Mouse (Mus musculus) stomach, embryonic 16.5 days (tissue): ENCODE measurements around the gene Isy1. TPM values are rescaled to one million over a fixed set of nuclear protein-coding genes. Genes with fewer than 3 reads are reported as not detected.
A peak's percentile ranks its signal among the peaks of the same experiment; 100 is the strongest.

ENCODE experiments used
- ATAC-seq: fragments of 200-750 bp; cut with Nextera tagmentation; 2 replicates; pipeline ENCODE4 v1.8.0; 2017; ENCODE audit warnings: moderate number of reproducible peaks, moderate TSS enrichment; ENCODE audit not compliant: insufficient read depth, low FRiP score
- H3K27ac ChIP-seq: fragments of 300-500 bp; sonication (generic); 2 replicates; pipeline ENCODE4 v1.5.1; 2014; ENCODE audit warnings: low read length
- H3K27me3 ChIP-seq: fragments of 300-500 bp; sonication (generic); 2 replicates; pipeline ENCODE4 v1.6.1; 2014; ENCODE audit warnings: low read length, control low read depth, mixed read lengths; ENCODE audit not compliant: control insufficient read depth, insufficient read depth
- H3K36me3 ChIP-seq: fragments of 300-500 bp; sonication (generic); 2 replicates; pipeline ENCODE4 v1.6.1; 2014; ENCODE audit warnings: low read length; ENCODE audit not compliant: control insufficient read depth, insufficient read depth
- H3K4me1 ChIP-seq: fragments of 300-500 bp; sonication (generic); 2 replicates; pipeline ENCODE4 v1.6.1; 2014; ENCODE audit warnings: low read length, control low read depth, mixed read lengths; ENCODE audit not compliant: control insufficient read depth, insufficient read depth
- H3K4me2 ChIP-seq: fragments of 300-500 bp; sonication (generic); 2 replicates; pipeline ENCODE4 v1.6.1; 2014; ENCODE audit warnings: low read depth, low read length, mixed read lengths
- H3K4me3 ChIP-seq: fragments of 300-500 bp; sonication (generic); replicated peaks from 2 replicates; pipeline ENCODE4 v1.5.1; 2014; ENCODE audit warnings: mild to moderate bottlenecking, low read length
- H3K9ac ChIP-seq: fragments of 300-500 bp; sonication (generic); 2 replicates; pipeline ENCODE4 v1.6.1; 2014; ENCODE audit warnings: low read length
- H3K9me3 ChIP-seq: fragments of 300-500 bp; sonication (generic); replicated peaks from 2 replicates; pipeline ENCODE4 v1.6.1; 2016; ENCODE audit warnings: low read length, control low read depth; ENCODE audit not compliant: control insufficient read depth
- WGBS: fragments of 180-500 bp; shearing (Covaris S2); extraction: QIAGEN DNeasy Blood & Tissue Kit; methylation state at CpG from one replicate; pipeline ENCODE4 v1.1.7; 2014; 5-methylcytosine and 5-hydroxymethylcytosine counted together
- polyA plus RNA-seq: library from polyadenylated mRNA; unstranded; fragments of >200 nt; fragmentation: Nextera tagmentation; extraction: Ambion mirVana; gene quantifications from 2 replicates; pipeline ENCODE4 v1.2.1, GENCODE M21; 2015

Gene Isy1
- 40.1 and 48.1 TPM in 2 replicates for polyA plus RNA-seq

DNA sequence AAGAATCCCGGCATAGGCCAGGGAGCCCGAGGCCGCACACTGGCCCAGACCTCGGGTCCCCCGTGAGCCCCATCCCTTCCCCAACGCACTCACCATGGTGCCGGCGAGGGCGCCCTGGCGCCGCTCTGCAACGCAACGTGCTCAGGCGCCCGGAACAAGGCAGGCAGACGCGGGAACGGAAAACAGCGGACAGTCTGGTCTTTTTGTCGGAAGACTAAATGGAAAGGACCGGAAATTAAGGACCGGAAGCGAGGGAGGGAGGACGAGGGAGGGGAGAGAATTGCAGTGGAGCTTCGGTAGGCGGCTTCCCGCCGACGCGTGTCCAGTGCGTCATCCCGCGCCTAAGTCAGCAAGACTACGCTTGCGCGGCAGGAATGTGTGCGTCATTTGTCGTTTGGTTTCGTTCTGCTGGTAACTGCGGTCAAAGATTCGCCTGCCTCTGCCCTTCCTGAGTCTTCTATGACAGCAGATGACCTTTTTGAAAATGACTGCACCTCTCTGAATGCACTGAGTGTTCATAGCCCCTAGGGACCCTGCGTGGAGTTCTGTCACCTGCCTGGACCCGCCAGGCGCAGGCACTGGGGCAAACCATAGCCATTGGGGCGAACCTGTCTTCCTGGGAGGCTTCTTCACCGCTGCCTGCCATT is at the start of gene Isy1:
Gene Isy1 (minus strand): TSS at position 248 of the 647 bp plus-strand sequence.
- H3K36me3 ChIP-seq, result peaks cover 15% of the 10 kb centered on the region
- WGBS, result under 1% methylated on average over 46 of the region's 46 CpGs
- no peaks in the 10 kb centered on the region for H3K9me3 ChIP-seq
- peaks cover 6% of the 10 kb centered on the region; the same call in 1 of the 2 replicates for H3K4me1 ChIP-seq
- ATAC-seq, result peak; percentile 99
- H3K27ac ChIP-seq, result peak within 1 kb of the TSS; percentile 95
- peak within 1 kb of the TSS; percentile 87 for H3K4me2 ChIP-seq
- H3K9ac ChIP-seq, result peak within 1 kb of the TSS; percentile 95
- H3K4me3 ChIP-seq, result peak within 1 kb of the TSS; percentile 91
- H3K27me3 ChIP-seq, result no peaks in the 10 kb centered on the region

DNA sequence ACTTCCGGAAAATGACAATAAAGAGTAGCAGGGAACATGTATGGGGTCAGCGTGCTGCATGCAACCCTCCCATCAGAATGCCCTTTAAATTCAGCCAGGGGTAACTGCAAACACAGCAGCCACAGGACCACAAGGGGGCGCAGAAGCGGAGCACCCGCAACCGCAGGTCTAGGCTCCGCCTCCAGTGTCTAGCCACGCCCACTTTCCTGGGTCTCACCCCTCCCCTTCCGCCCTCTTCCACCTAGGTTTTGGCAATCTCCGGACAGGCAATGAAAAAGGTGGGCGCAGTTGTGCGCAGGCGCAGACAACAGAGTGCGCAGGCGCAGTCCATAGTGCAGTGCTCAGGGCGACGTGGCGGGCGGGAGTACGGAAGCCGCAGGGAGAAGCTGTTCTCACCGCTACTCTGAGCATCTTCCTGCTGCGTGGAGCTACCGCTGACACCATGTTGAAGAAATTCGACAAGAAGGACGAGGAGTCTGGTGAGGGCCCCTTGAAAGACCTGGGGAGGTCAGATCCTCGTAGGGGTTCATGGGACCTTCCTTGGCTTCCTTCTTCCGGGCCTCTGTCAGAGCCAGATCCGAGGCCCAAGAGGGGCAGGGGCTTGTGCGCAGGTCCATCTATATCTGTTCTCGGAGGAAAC is 49.1 kb upstream of the Isy1 start, which contains the start of gene Copg1:
Gene Copg1 (plus strand): TSS at position 221 of the 640 bp plus-strand sequence.
- Histone ChIP-seq H3K4me2 (peak within 1 kb of the TSS; percentile 78), H3K4me1 (peaks cover 9% of the 10 kb centered on the region), H3K36me3 (peaks cover 17% of the 10 kb centered on the region; the same call in 1 of the 2 replicates), H3K27me3 (no peaks in the 10 kb centered on the region), H3K9ac (peak within 1 kb of the TSS; percentile 92), H3K9me3 (no peaks in the 10 kb centered on the region), H3K27ac (peak within 1 kb of the TSS; percentile 84), H3K4me3 (peak within 1 kb of the TSS; percentile 85)
- 1% methylated on average over 31 of the region's 31 CpGs for WGBS
- ATAC-seq, result peak; percentile 97

- 47% methylated on average over 1 of the region's 1 CpGs for WGBS
- H3K27ac ChIP-seq, result 0 out of 2 replicates have a peak overlapping the region, but pooled peaks have one; percentile 4
Measured at GRCm38 (mm10) chr6:87886721-87887120, 48.1 kb upstream of the Isy1 start.

GRCm38 (mm10) chr6:87882816-87883215 is 44.2 kb upstream of the Isy1 start:
- Histone ChIP-seq H3K4me2 (no peak overlapping the region), H3K9ac (no peak overlapping the region), H3K36me3 (no peaks in the 10 kb centered on the region), H3K27me3 (no peaks in the 10 kb centered on the region), H3K4me3 (no peak overlapping the region), H3K27ac (no peak overlapping the region), H3K9me3 (no peaks in the 10 kb centered on the region), H3K4me1 (no peaks in the 10 kb centered on the region)
- no peak for ATAC-seq
- WGBS, result 57% methylated on average over 4 of the region's 4 CpGs

More at GRCm38 (mm10) chr6:87886721-87887120, 48.1 kb upstream of the Isy1 start:
- peaks cover 9% of the 10 kb centered on the region for H3K4me1 ChIP-seq
- H3K4me3 ChIP-seq, result no peak overlapping the region
- ATAC-seq, result no peak
- H3K9me3 ChIP-seq, result no peaks in the 10 kb centered on the region
- no peak overlapping the region for H3K9ac ChIP-seq
- no peak overlapping the region for H3K4me2 ChIP-seq
- peaks cover 17% of the 10 kb centered on the region; the same call in 1 of the 2 replicates for H3K36me3 ChIP-seq
- no peaks in the 10 kb centered on the region for H3K27me3 ChIP-seq

DNA sequence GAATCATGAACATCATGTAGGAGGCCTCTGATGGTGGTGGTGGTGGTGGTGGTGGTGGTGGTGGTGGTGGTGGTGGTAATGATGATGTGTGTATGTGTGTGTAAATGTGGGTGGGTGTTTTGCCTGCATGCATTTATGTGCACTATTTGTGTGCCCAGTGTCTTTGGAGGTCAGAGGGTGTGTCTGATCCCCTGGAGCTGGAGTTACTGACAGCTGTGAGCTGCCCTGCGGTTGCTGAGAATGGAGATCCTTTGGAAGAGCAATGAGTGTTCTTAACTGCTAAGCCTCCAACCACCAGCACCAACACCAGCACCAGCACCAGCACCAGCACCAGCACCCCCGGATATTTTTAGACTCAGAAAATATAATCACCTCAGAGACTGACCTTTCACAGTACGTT is 43.6 kb upstream of the Isy1 start:
- Histone ChIP-seq H3K36me3 (no peaks in the 10 kb centered on the region), H3K9me3 (no peaks in the 10 kb centered on the region), H3K4me1 (no peaks in the 10 kb centered on the region), H3K4me3 (no peak overlapping the region), H3K27me3 (no peaks in the 10 kb centered on the region), H3K9ac (no peak overlapping the region), H3K4me2 (no peak overlapping the region), H3K27ac (no peak overlapping the region)
- no peak for ATAC-seq
- WGBS, result 71% methylated on average over 3 of the region's 3 CpGs

- H3K27me3 ChIP-seq, result no peaks in the 10 kb centered on the region
Measured at GRCm38 (mm10) chr6:87879628-87880027, 41.0 kb upstream of the Isy1 start.

DNA sequence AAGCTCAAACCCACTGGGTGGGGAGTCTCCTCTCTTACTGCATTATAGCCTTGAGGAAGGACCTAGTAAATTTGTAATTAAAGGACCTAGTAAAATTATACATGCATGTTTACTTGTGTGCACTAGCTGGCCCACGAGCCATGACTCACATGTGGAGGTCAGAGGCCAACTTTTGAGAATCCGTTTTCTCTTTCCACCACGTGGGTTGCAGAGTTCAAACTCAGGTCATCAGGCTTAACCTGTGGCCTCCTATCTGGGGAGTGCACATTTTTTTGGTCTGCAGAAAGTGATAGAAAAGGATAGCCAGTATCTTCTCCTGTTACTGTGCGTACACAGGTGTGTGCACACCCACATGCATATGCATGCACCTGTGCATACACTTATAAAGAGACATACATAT is 40.4 kb upstream of the Isy1 start:
- no peak overlapping the region for H3K9ac ChIP-seq
- WGBS, result 22% methylated on average over 4 of the region's 4 CpGs
- ATAC-seq, result no peak

More at GRCm38 (mm10) chr6:87879628-87880027, 41.0 kb upstream of the Isy1 start:
- Histone ChIP-seq H3K4me2 (no peak overlapping the region), H3K9me3 (no peaks in the 10 kb centered on the region), H3K4me1 (no peaks in the 10 kb centered on the region), H3K27ac (no peak overlapping the region), H3K9ac (no peak overlapping the region), H3K4me3 (no peak overlapping the region), H3K36me3 (no peaks in the 10 kb centered on the region)
- WGBS, result 55% methylated on average over 3 of the region's 3 CpGs
- no peak for ATAC-seq

GRCm38 (mm10) chr6:87876068-87876643 is 37.6 kb upstream of the Isy1 start:
- H3K9ac ChIP-seq, result no peak overlapping the region
- no peaks in the 10 kb centered on the region for H3K27me3 ChIP-seq
- ATAC-seq, result no peak
- no peaks in the 10 kb centered on the region for H3K4me1 ChIP-seq
- no peak overlapping the region for H3K4me2 ChIP-seq
- no peaks in the 10 kb centered on the region for H3K9me3 ChIP-seq
- H3K27ac ChIP-seq, result no peak overlapping the region
- WGBS, result 63% methylated on average over 13 of the region's 13 CpGs
- no peak overlapping the region for H3K4me3 ChIP-seq
- H3K36me3 ChIP-seq, result no peaks in the 10 kb centered on the region

More for the DNA sequence above, 40.4 kb upstream of the Isy1 start:
- H3K4me2 ChIP-seq, result no peak overlapping the region
- H3K27ac ChIP-seq, result no peak overlapping the region
- H3K9me3 ChIP-seq, result no peaks in the 10 kb centered on the region
- no peaks in the 10 kb centered on the region for H3K4me1 ChIP-seq
- no peaks in the 10 kb centered on the region for H3K27me3 ChIP-seq
- no peaks in the 10 kb centered on the region for H3K36me3 ChIP-seq
- H3K4me3 ChIP-seq, result no peak overlapping the region

DNA sequence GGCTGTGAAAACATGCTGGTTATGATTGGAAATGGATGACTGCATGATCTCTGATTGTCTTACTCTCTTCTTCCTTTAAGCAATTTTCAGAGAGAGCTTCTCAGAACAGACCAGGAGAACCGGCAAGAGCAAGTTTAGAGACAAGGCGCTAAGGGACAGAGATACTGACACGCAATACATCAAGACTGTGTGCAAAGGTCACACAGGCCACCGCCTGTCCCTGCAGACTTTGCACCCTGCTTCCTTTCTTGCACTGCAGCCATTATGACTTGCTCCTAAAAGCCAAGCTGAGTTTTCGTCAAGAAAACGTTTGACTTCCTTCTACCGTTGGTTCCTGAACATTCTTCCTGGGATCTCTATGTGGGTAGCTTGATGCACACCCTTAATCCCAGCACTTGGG is 37.0 kb upstream of the Isy1 start:
- 70% methylated on average over 7 of the region's 7 CpGs for WGBS
- H3K9ac ChIP-seq, result no peak overlapping the region
- no peaks in the 10 kb centered on the region for H3K4me1 ChIP-seq
- ATAC-seq, result no peak
- H3K4me3 ChIP-seq, result no peak overlapping the region
- H3K27ac ChIP-seq, result no peak overlapping the region
- H3K27me3 ChIP-seq, result no peaks in the 10 kb centered on the region
- no peaks in the 10 kb centered on the region for H3K9me3 ChIP-seq
- no peak overlapping the region for H3K4me2 ChIP-seq
- H3K36me3 ChIP-seq, result no peaks in the 10 kb centered on the region
